Mouse (Mus musculus) CH12.LX (cell line): ENCODE data around the gene Rnf7. TPM values are rescaled to one million over a fixed set of nuclear protein-coding genes. Genes with fewer than 3 reads are reported as not detected.

Experiments used
- DNase-seq: peaks from one replicate; pipeline ENCODE4 v3.0.0-alpha.2; 2013; ENCODE audit errors: extremely low read depth
- H3K27ac ChIP-seq: 2 replicates; pipeline ENCODE4 v1.5.1; 2012; ENCODE audit warnings: low read depth, mild to moderate bottlenecking, control low read depth, moderate library complexity; ENCODE audit not compliant: insufficient read depth
- H3K27me3 ChIP-seq: replicated peaks from 2 replicates; pipeline ENCODE3; 2012; ENCODE audit warnings: inconsistent platforms
- H3K36me3 ChIP-seq, 2 experiments: replicated peaks in 1 of 2; 2 replicates each; pipeline versions ENCODE3 to v1.6.1; 2012; ENCODE audit warnings: inconsistent platforms in 1 of 2, low read length in 1 of 2, mild to moderate bottlenecking in 1 of 2, mixed read lengths in 1 of 2, moderate library complexity in 1 of 2; ENCODE audit not compliant: control insufficient read depth in 1 of 2, insufficient read depth in 1 of 2
- H3K4me1 ChIP-seq, 2 experiments: 2 replicates each; pipeline ENCODE4 v1.6.1; 2012; ENCODE audit warnings: inconsistent platforms in 1 of 2, moderate library complexity in 1 of 2; ENCODE audit not compliant: insufficient read depth in 2 of 2, control insufficient read depth in 1 of 2
- H3K4me2 ChIP-seq: 2 replicates; pipeline ENCODE4 v1.6.1; 2012; ENCODE audit warnings: low read depth, mild to moderate bottlenecking, control low read depth; ENCODE audit not compliant: poor library complexity, insufficient read depth, severe bottlenecking
- H3K4me3 ChIP-seq, 3 experiments: fragments of 150-350 bp in 1 of 3; sonication (generic) in 1 of 3; replicated peaks in 1 of 3; 2 replicates each; pipeline versions ENCODE3 to v1.5.1; 2011 to 2012; ENCODE audit warnings: low read depth in 2 of 3, low read length in 2 of 3, mild to moderate bottlenecking in 2 of 3, moderate library complexity in 2 of 3, control low read depth in 1 of 3, improper control_type of control experiment in 1 of 3, inconsistent platforms in 1 of 3, mixed read lengths in 1 of 3; ENCODE audit not compliant: poor library complexity in 1 of 3
- H3K79me2 ChIP-seq: replicated peaks from 2 replicates; pipeline ENCODE4 v1.6.1; 2012; ENCODE audit warnings: mild to moderate bottlenecking, moderate library complexity; ENCODE audit not compliant: control insufficient read depth, poor library complexity, insufficient read depth, severe bottlenecking; ENCODE audit errors: extremely low read depth
- H3K9ac ChIP-seq: 2 replicates; pipeline ENCODE4 v1.6.1; 2012; ENCODE audit warnings: low read depth, mild to moderate bottlenecking, control low read depth, moderate library complexity; ENCODE audit not compliant: insufficient read depth
- H3K9me3 ChIP-seq: replicated peaks from 2 replicates; pipeline ENCODE3; 2012; ENCODE audit warnings: low read length, inconsistent platforms, mixed read lengths
- CHD1 ChIP-seq: IDR thresholded peaks from 2 replicates; pipeline ENCODE4 v1.6.1; 2012; ENCODE audit warnings: low read depth, low read length, improper control_type of control experiment, inconsistent platforms
- CTCF ChIP-seq, 2 experiments: IDR thresholded peaks in 1 of 2; conservative IDR thresholded peaks in 1 of 2; 2 replicates each; pipeline ENCODE4 v1.5.1; 2011 to 2012; ENCODE audit warnings: low read depth in 2 of 2, low read length in 2 of 2, improper control_type of control experiment in 1 of 2, inconsistent platforms in 1 of 2, mild to moderate bottlenecking in 1 of 2, moderate library complexity in 1 of 2
- ETS1 ChIP-seq: conservative IDR thresholded peaks from 2 replicates; pipeline ENCODE4 v1.6.1; 2012; ENCODE audit warnings: low read depth, mild to moderate bottlenecking, inconsistent platforms, low read length, improper control_type of control experiment, moderate library complexity
- IRF4 ChIP-seq: IDR thresholded peaks from 2 replicates; pipeline ENCODE4 v1.6.1; 2014; ENCODE audit warnings: low read depth, mild to moderate bottlenecking, inconsistent platforms, low read length, improper control_type of control experiment
- NELFE ChIP-seq: IDR thresholded peaks from 2 replicates; pipeline ENCODE4 v1.6.1; 2011; ENCODE audit warnings: low read depth, low read length, improper control_type of control experiment
- NRF1 ChIP-seq: IDR thresholded peaks from 2 replicates; pipeline ENCODE4 v1.6.1; 2014; ENCODE audit warnings: low read depth, mild to moderate bottlenecking, inconsistent platforms, low read length, improper control_type of control experiment, moderate library complexity
- POLR2A ChIP-seq: IDR thresholded peaks from 2 replicates; pipeline ENCODE4 v1.6.1; 2011; ENCODE audit warnings: low read depth, mild to moderate bottlenecking, improper control_type of control experiment, low read length
- RAD21 ChIP-seq: IDR thresholded peaks from 2 replicates; pipeline ENCODE4 v1.6.1; 2011; ENCODE audit warnings: low read depth, mild to moderate bottlenecking, low read length, improper control_type of control experiment, moderate library complexity
- USF1 ChIP-seq: IDR thresholded peaks from 2 replicates; pipeline ENCODE4 v1.6.1; 2014; ENCODE audit warnings: low read depth, mild to moderate bottlenecking, inconsistent platforms, low read length, improper control_type of control experiment
- ZC3H11A ChIP-seq: IDR thresholded peaks from 2 replicates; pipeline ENCODE4 v1.6.1; 2012; ENCODE audit warnings: low read depth, mild to moderate bottlenecking, inconsistent platforms, low read length, improper control_type of control experiment
- dilution Hi-C: fragments of 300-500 bp; cut with MboI; formaldehyde crosslinking; loops from 2 replicates; pipeline ENCODE4 v1.14.3; 2020; ENCODE audit warnings: low sequenced_read_pairs; ENCODE audit not compliant: extremely low pct_unique_long_range_greater_than_20kb, extremely low pct_ligation_motif_present
- in situ Hi-C: fragments of 300-500 bp; cut with MboI; formaldehyde crosslinking; loops from 3 replicates; pipeline ENCODE4 v1.14.3; 2019; ENCODE audit warnings: low sequenced_read_pairs, low pct_ligation_motif_present, low pct_unique_long_range_greater_than_20kb, mixed read lengths
- polyA plus RNA-seq: library from polyadenylated mRNA; unstranded; fragments of >175 nt; gene quantifications from 2 replicates; pipeline ENCODE4 v1.2.1, GENCODE M21; 2012; ENCODE audit warnings: low read depth; ENCODE audit not compliant: insufficient read length
- total RNA-seq, 2 experiments: library from RNA; depleted of rRNA; stranded (reverse); fragments of 300-350 nt in 1 of 2; fragments of >200 nt in 1 of 2; gene quantifications; 2 replicates each; pipeline ENCODE4 v1.2.3; 2012 to 2014

Rnf7 gene
- total and polyA plus RNA-seq, 3 experiments = 131 to 277 (median 135) TPM

DNA sequence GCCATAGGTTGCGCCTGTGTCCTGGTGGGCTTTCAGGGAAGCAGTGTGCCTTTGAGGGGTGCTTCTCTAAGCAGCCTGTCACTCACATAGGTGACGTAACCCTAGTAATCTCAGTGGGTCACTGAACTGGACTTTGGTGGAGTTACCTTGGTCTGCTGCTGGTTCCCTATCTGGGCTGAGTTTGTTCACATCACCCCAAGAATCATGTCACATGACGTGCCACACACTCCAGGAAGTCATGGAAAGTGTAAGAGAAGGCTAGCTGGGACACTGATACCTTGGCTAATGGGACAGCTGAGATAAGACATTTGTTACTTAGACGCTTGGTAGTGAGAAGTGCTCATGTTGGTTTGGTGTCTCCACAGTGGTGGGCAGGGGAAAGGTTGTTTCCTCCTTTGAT is 47.5 kb upstream of the Rnf7 start:
- no peaks in the 10 kb centered on the region for H3K79me2 ChIP-seq
- H3K9me3 ChIP-seq = no peaks in the 10 kb centered on the region
- DNase-seq = no peak
- no peaks in the 10 kb centered on the region for H3K36me3 ChIP-seq
- no peak overlapping the region for H3K9ac ChIP-seq
- dilution Hi-C loops = no loop called here
- H3K27me3 ChIP-seq = no peaks in the 10 kb centered on the region
- in situ Hi-C loops = no loop called here
- H3K4me3 ChIP-seq = no peak overlapping the region
- TF ChIP-seq CHD1 = no peak
- TF ChIP-seq, all 38 proteins: peak for 0
- Histone ChIP-seq H3K4me1 (peaks cover 7 to 10% of the 10 kb centered on the region in 2 experiments), H3K4me2 (no peak overlapping the region), H3K27ac (no peak overlapping the region)

GRCm38 (mm10) chr9:96524972-96525506 is 46.6 kb upstream of the Rnf7 start, which contains the start of gene Gm28729:
Gene Gm28729, minus strand, starts transcription at chr9:96525264.
- no peak within 1 kb of the TSS for H3K9ac ChIP-seq
- in situ Hi-C loops (no loop called here), dilution Hi-C loops (no loop called here)
- no peaks in the 10 kb centered on the region for H3K9me3 ChIP-seq
- 0 out of 2 replicates have a peak within 1 kb of the TSS, but pooled peaks have one; percentile 5 for H3K4me2 ChIP-seq
- no peaks in the 10 kb centered on the region for H3K27me3 ChIP-seq
- no peak for DNase-seq
- H3K4me1 ChIP-seq = peaks cover 7 to 10% of the 10 kb centered on the region in 2 experiments
- no peak within 1 kb of the TSS for H3K27ac ChIP-seq
- no peak within 1 kb of the TSS for H3K4me3 ChIP-seq
- TF ChIP-seq ZC3H11A = no peak
- TF ChIP-seq USF1 = no peak
- TF ChIP-seq CTCF (conservative IDR thresholded peaks at IDR 0.05 in 1 of 2, IDR thresholded peaks at IDR 0.05 in 1 of 2; ENCODE audit: low read depth in 2 of 2, low read length in 2 of 2) = no peak
- no peak for TF ChIP-seq NRF1
- no peak for TF ChIP-seq IRF4
- TF ChIP-seq POLR2A = no peak
- no peak for TF ChIP-seq NELFE
- H3K36me3 ChIP-seq = no peaks in the 10 kb centered on the region
- H3K79me2 ChIP-seq = no peaks in the 10 kb centered on the region

- Histone ChIP-seq H3K79me2 (no peaks in the 10 kb centered on the region), H3K27ac (no peak overlapping the region), H3K36me3 (no peaks in the 10 kb centered on the region), H3K9ac (no peak overlapping the region), H3K4me2 (no peak overlapping the region), H3K9me3 (no peaks in the 10 kb centered on the region), H3K27me3 (no peaks in the 10 kb centered on the region), H3K4me3 (no peak overlapping the region), H3K4me1 (peaks cover 7 to 10% of the 10 kb centered on the region in 2 experiments)
- DNase-seq = no peak
- TF ChIP-seq ETS1 = no peak
- TF ChIP-seq RAD21 = peak; percentile 31
- peak; percentile 22 to 49; a peak in 1 of 4 replicates for TF ChIP-seq CTCF (conservative IDR thresholded peaks at IDR 0.05 in 1 of 2, IDR thresholded peaks at IDR 0.05 in 1 of 2; ENCODE audit: low read depth in 2 of 2, low read length in 2 of 2)
- in situ Hi-C loops (no loop called here), dilution Hi-C loops (no loop called here)
Measured at GRCm38 (mm10) chr9:96523148-96523547, 44.7 kb upstream of the Rnf7 start.
